In the genomic region with DNA sequence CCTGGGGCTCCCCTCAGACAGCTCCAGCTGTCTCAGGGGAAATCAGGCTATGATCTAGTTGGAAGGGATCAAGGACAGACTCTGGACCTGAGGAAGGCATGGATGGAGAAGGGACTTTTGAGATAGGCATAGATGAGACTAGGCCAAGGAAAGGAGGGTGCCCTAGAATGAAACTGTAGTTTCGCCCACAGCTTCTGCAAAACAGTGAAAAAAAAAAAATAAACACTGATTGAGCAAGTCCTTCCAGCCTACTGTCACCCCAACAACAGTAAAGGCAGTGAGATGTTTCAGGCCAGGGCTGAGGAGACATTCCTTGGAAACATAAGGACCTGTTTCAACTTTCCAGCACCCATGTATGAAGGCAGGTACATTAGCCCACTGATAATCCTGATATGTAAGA, we compare ENCODE assay signal across 41 mouse cellular contexts. TPM values are rescaled to one million over a fixed set of nuclear protein-coding genes. Genes with fewer than 3 reads are reported as not detected.
"Had no signal": no experiment of that assay in that cellular context is flagged by ENCODE, and none has a peak within 500 bp of the region (broad histone marks: within the 10 kb centered on the region; RNA-seq: fewer than 3 reads in every experiment).

No protein-coding gene starts in this region.

- H3K4me3 ChIP-seq: gastrocnemius, adult 2 months; heart, embryonic 10.5 days; heart, embryonic 12.5 days; hindbrain, embryonic 10.5 days; hindbrain, embryonic 12.5 days; intestine, embryonic 15.5 days; layer of hippocampus, adult 2 months; limb, embryonic 13.5 days; limb, embryonic 15.5 days; liver, embryonic 13.5 days had no signal

- H3K27ac ChIP-seq: gastrocnemius, adult 2 months; heart, embryonic 10.5 days; hindbrain, embryonic 10.5 days; hindbrain, embryonic 12.5 days; hindbrain, embryonic 14.5 days; intestine, embryonic 15.5 days; layer of hippocampus, adult 2 months; limb, embryonic 13.5 days; limb, embryonic 15.5 days; liver, embryonic 13.5 days had no signal

- H3K4me1 ChIP-seq: heart, embryonic 10.5 days; heart, embryonic 12.5 days; hindbrain, embryonic 10.5 days; hindbrain, embryonic 12.5 days; intestine, embryonic 15.5 days; limb, embryonic 13.5 days; limb, embryonic 15.5 days; liver, embryonic 13.5 days had no signal

- ATAC-seq: hindbrain, embryonic 16.5 days; inflammation-experienced regulatory T-cells, adult 6 months; intestine, embryonic 15.5 days; intestine, postnatal 0 days had no signal

- DNase-seq: gastrocnemius, adult 2 months; gastrocnemius, postnatal 10 days; gastrocnemius, postnatal 25 days; heart, adult 18-20 months; heart, postnatal 10 days; heart, postnatal 4 days; kidney, adult 18-20 months; kidney, adult 8-10 months; kidney, postnatal 10 days; kidney, postnatal 25 days; kidney, postnatal 4 days; layer of hippocampus, adult 9-11 months; layer of hippocampus, postnatal 36 days; left cerebral cortex, postnatal 4 days; liver, embryonic 13.5 days had no signal

RNA-seq across cellular contexts. Expression of gene Cd177, which starts 1.6 kb away (rescaled TPM):
- total RNA-seq: gastrocnemius, adult 2 months; gastrocnemius, postnatal 25 days; layer of hippocampus, postnatal 14 days; layer of hippocampus, postnatal 36 days; left cerebral cortex, adult 18-20 months; left cerebral cortex, adult 8-10 months; left cerebral cortex, postnatal 10 days; left cerebral cortex, postnatal 25 days; left cerebral cortex, postnatal 4 days; liver, adult 2 months had no signal
- polyA plus RNA-seq: heart, embryonic 10.5 days; heart, embryonic 14.5 days; hindbrain, embryonic 10.5 days; inflammation-experienced regulatory T-cells, adult 6 months; limb, embryonic 11.5 days; limb, embryonic 13.5 days had no signal

RNA-seq across cellular contexts. Expression of gene Ceacam10, which starts 18.5 kb away (rescaled TPM):
- total RNA-seq: gastrocnemius, adult 2 months; gastrocnemius, postnatal 10 days; gastrocnemius, postnatal 25 days; heart, adult 18-20 months; heart, adult 8-10 months; heart, postnatal 10 days; heart, postnatal 25 days; layer of hippocampus, adult 2 months; layer of hippocampus, postnatal 14 days; layer of hippocampus, postnatal 36 days; left cerebral cortex, adult 18-20 months; left cerebral cortex, adult 8-10 months; left cerebral cortex, postnatal 25 days; left cerebral cortex, postnatal 4 days; liver, adult 2 months had no signal
- polyA plus RNA-seq: heart, embryonic 10.5 days; heart, embryonic 12.5 days; heart, embryonic 14.5 days; hindbrain, embryonic 10.5 days; hindbrain, embryonic 12.5 days; inflammation-experienced regulatory T-cells, adult 6 months; liver, adult 2 months had no signal

RNA-seq across cellular contexts. Expression of gene Gm4763, which starts 31.8 kb away (rescaled TPM):
- total RNA-seq: gastrocnemius, adult 2 months; gastrocnemius, postnatal 10 days; gastrocnemius, postnatal 25 days; heart, adult 18-20 months; heart, adult 8-10 months; heart, postnatal 10 days; heart, postnatal 25 days; heart, postnatal 4 days; layer of hippocampus, adult 2 months; layer of hippocampus, postnatal 14 days; layer of hippocampus, postnatal 36 days; left cerebral cortex, adult 18-20 months; left cerebral cortex, adult 8-10 months; left cerebral cortex, postnatal 10 days; left cerebral cortex, postnatal 25 days; left cerebral cortex, postnatal 4 days; liver, adult 2 months had no signal
- polyA plus RNA-seq: gonadal fat pad, adult 2 months; heart, embryonic 10.5 days; heart, embryonic 12.5 days; heart, embryonic 14.5 days; heart, embryonic 16.5 days; hindbrain, embryonic 10.5 days; hindbrain, embryonic 12.5 days; hindbrain, embryonic 14.5 days; hindbrain, embryonic 16.5 days; inflammation-experienced regulatory T-cells, adult 6 months; intestine, embryonic 15.5 days; intestine, postnatal 0 days; kidney, embryonic 14.5 days; kidney, embryonic 16.5 days; limb, embryonic 11.5 days; limb, embryonic 13.5 days; limb, embryonic 15.5 days; liver, adult 2 months; liver, embryonic 13.5 days had no signal

RNA-seq across cellular contexts. Expression of gene BC049730, which starts 49.5 kb away (rescaled TPM):
- total RNA-seq: gastrocnemius, adult 2 months; gastrocnemius, postnatal 10 days; gastrocnemius, postnatal 25 days; heart, adult 18-20 months; heart, adult 8-10 months; heart, postnatal 10 days; heart, postnatal 25 days; heart, postnatal 4 days; layer of hippocampus, adult 2 months; layer of hippocampus, postnatal 14 days; layer of hippocampus, postnatal 36 days; left cerebral cortex, adult 18-20 months; left cerebral cortex, adult 8-10 months; left cerebral cortex, postnatal 10 days; left cerebral cortex, postnatal 25 days; left cerebral cortex, postnatal 4 days; liver, adult 2 months had no signal
- polyA plus RNA-seq: heart, embryonic 10.5 days; heart, embryonic 12.5 days; heart, embryonic 14.5 days; heart, embryonic 16.5 days; hindbrain, embryonic 10.5 days; hindbrain, embryonic 12.5 days; hindbrain, embryonic 14.5 days; hindbrain, embryonic 16.5 days; inflammation-experienced regulatory T-cells, adult 6 months; intestine, embryonic 15.5 days; intestine, postnatal 0 days; kidney, embryonic 14.5 days; kidney, embryonic 16.5 days; limb, embryonic 11.5 days; limb, embryonic 13.5 days; limb, embryonic 15.5 days; liver, adult 2 months; liver, embryonic 13.5 days had no signal
